Mouse (Mus musculus) monocyte, adult 5-6 weeks (primary cell): ENCODE measurements at regions not wholly inside any gene's neighbourhood (a gene's known extent, or its start where the extent isn't known, plus 50 kb on each side); places are given as distances from the start of the nearest gene placed in this dataset.

Experiments
- ATAC-seq: fragments of 153-309, 156-312 bp; replicated peaks from 2 replicates; pipeline ENCODE4 v1.8.0; 2017; ENCODE audit warnings: mild to moderate bottlenecking; ENCODE audit not compliant: low TSS enrichment, insufficient number of reproducible peaks, severe bottlenecking, poor library complexity, low FRiP score

DNA sequence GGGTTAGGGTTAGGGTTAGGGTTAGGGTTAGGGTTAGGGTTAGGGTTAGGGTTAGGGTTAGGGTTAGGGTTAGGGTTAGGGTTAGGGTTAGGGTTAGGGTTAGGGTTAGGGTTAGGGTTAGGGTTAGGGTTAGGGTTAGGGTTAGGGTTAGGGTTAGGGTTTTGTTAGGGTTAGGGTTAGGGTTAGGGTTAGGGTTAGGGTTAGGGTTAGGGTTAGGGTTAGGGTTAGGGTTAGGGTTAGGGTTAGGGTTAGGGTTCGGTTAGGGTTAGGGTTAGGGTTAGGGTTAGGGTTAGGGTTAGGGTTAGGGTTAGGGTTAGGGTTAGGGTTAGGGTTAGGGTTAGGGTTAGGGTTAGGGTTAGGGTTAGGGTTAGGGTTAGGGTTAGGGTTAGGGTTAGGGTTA is 124.7 kb upstream of the Fgf14 start:
- ATAC-seq, result 0 out of 2 replicates have a peak, but pooled peaks have one; percentile 53

DNA sequence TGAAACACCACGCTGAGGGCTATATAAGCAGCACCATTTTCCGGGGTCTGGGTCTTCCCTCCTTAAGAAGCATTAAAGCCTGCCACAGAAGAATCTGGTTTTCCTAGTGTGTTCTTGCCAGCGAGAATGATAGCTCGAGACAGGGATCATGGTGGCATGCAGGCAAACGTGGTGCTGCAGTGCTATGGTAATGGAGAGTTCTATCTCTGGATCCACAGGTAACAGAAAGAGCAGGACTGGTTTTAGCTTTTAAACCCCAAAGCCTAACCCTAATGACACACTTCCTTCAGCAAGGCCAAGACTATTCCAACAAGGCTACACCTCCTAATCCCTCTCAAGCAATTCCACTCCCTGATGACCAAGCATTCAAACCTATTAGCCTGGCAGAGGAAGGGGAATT is 123.5 kb upstream of the Fgf14 start:
- no peak for ATAC-seq

- ATAC-seq, result no peak
These were observed 98.5 kb upstream of the Fgf14 start for GRCm38 (mm10) chr14:124775402-124775801.

DNA sequence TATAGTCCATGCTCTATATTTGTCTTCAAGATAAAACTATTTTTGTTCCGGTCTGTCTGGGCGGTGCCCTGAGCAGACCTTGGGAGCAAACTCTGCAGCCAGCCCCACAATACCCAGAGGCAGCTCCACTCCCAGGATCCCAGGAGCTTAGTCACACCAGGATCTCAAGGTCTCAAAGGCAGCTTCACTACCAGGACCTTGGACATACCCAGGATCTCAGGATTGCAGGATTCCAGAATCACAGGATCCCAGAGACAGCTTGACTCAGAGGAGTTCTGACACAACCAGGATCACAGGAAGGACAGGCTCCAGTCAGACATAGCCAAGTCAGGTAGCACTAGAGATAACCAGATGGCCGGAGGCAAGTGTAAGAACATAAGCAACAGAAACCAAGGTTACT is 91.1 kb upstream of the Fgf14 start:
- ATAC-seq, result no peak

DNA sequence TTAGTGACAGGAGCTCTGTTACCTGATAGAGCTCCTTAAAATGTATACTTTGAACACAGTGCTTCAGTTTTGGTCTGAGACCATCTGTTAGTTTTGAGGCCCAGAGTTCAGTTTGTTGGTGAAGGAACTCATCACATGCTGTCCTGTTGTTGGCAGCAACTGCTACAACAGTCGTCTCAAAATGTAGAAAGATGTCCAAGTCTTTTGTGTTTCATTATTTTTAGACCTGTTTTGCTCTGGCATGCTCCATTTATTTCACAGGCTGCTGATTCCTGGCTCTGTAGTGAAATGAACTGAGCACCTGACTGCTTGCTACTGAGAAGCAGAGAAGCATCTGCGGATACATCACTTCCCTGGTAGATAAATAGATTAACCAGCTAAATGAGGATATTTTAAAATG is 90.3 kb upstream of the Fgf14 start:
- no peak for ATAC-seq

GRCm38 (mm10) chr14:124742491-124742890 is 65.6 kb upstream of the Fgf14 start:
- ATAC-seq, result no peak
